Mouse (Mus musculus): ENCODE data around the gene Smim13. TPM values are rescaled to one million over a fixed set of nuclear protein-coding genes. Genes with fewer than 3 reads are reported as not detected.
"Not testable (repeated sequence)": the region's sequence is repeated elsewhere in the genome, so short reads cannot be mapped to it uniquely, and the experiment has no call there.

Smim13 gene
- 4.2 TPM for polyA plus RNA-seq (2012; fragmentation: generic; extraction: Trizol)
- long read RNA-seq, experiment 1, full-length matches to known transcripts = 3 of 6 reads
- long read RNA-seq, experiment 1, partial matches to known transcripts = 0 of 6 reads
- long read RNA-seq, experiment 1, other reads (novel, unspliced or antisense) = 3 of 6 reads
- long read RNA-seq, experiment 2, full-length matches to known transcripts = 15 of 18 reads
- long read RNA-seq, experiment 2, partial matches to known transcripts = 0 of 18 reads
- long read RNA-seq, experiment 2, other reads (novel, unspliced or antisense) = 3 of 18 reads

GRCm38 (mm10) chr13:41249538-41250317 lies at the start of gene Smim13:
TSS of gene Smim13 (plus strand) at chr13:41249844.
- H3K36me3 ChIP-seq (ENCODE audit: control insufficient read depth, insufficient read depth) = no peaks in the 10 kb centered on the region
- H3K79me2 ChIP-seq (ENCODE audit: control insufficient read depth, insufficient read depth) = no peaks in the 10 kb centered on the region
- H3ac ChIP-seq (ENCODE audit: control insufficient read depth, insufficient read length, low read depth) = peak within 1 kb of the TSS; percentile 94
- TF ChIP-seq MYOD1 (IDR thresholded peaks at IDR 0.05; ENCODE audit: control insufficient read depth, insufficient read length, low read depth) (peak; percentile 67), FOSL1 (IDR thresholded peaks at IDR 0.05; ENCODE audit: insufficient read depth, low read length, poor library complexity, severe bottlenecking) (no peak), USF1 (IDR thresholded peaks at IDR 0.05; ENCODE audit: low read depth) (no peak), CTCF (IDR thresholded peaks at IDR 0.05; ENCODE audit: control insufficient read depth, insufficient read depth, insufficient read length) (peak; percentile 82)
- H3K4me3 ChIP-seq (ENCODE audit: insufficient read depth, poor library complexity, severe bottlenecking) = peak within 1 kb of the TSS; percentile 53
- H3K27me3 ChIP-seq (ENCODE audit: control insufficient read depth, insufficient read depth, insufficient read length) = peaks cover 4% of the 10 kb centered on the region
- no peaks in the 10 kb centered on the region for H3K79me3 ChIP-seq (ENCODE audit: low read depth)

- no peak overlapping the region for H3ac ChIP-seq (ENCODE audit: control insufficient read depth, insufficient read length, low read depth)
- H3K4me3 ChIP-seq (ENCODE audit: insufficient read depth, poor library complexity, severe bottlenecking) = no peak overlapping the region
- no peak for TF ChIP-seq CTCF (IDR thresholded peaks at IDR 0.05; ENCODE audit: control insufficient read depth, insufficient read depth, insufficient read length)
- no peak for TF ChIP-seq MAX (IDR thresholded peaks at IDR 0.05)
- no peak for TF ChIP-seq USF1 (IDR thresholded peaks at IDR 0.05; ENCODE audit: low read depth)
- no peak for TF ChIP-seq FOSL1 (IDR thresholded peaks at IDR 0.05; ENCODE audit: insufficient read depth, low read length, poor library complexity, severe bottlenecking)
- no peaks in the 10 kb centered on the region for H3K79me2 ChIP-seq (ENCODE audit: control insufficient read depth, insufficient read depth)
- H3K36me3 ChIP-seq (ENCODE audit: control insufficient read depth, insufficient read depth) = no peaks in the 10 kb centered on the region
- no peaks in the 10 kb centered on the region for H3K79me3 ChIP-seq (ENCODE audit: low read depth)
- H3K27me3 ChIP-seq (ENCODE audit: control insufficient read depth, insufficient read depth, insufficient read length) = peaks cover 74% of the 10 kb centered on the region
Measured at GRCm38 (mm10) chr13:41200861-41201260, 48.8 kb upstream of the Smim13 start.

GRCm38 (mm10) chr13:41203289-41203688 lies 46.4 kb upstream of the Smim13 start:
- Histone ChIP-seq H3K79me2 (ENCODE audit: control insufficient read depth, insufficient read depth) (no peaks in the 10 kb centered on the region), H3K79me3 (ENCODE audit: low read depth) (no peaks in the 10 kb centered on the region), H3K27me3 (ENCODE audit: control insufficient read depth, insufficient read depth, insufficient read length) (peaks cover 73% of the 10 kb centered on the region), H3K36me3 (ENCODE audit: control insufficient read depth, insufficient read depth) (no peaks in the 10 kb centered on the region), H3ac (ENCODE audit: control insufficient read depth, insufficient read length, low read depth) (no peak overlapping the region), H3K4me3 (ENCODE audit: insufficient read depth, poor library complexity, severe bottlenecking) (no peak overlapping the region)
- TF ChIP-seq MYOD1 (IDR thresholded peaks at IDR 0.05; ENCODE audit: control insufficient read depth, insufficient read length, low read depth) (no peak), FOSL1 (IDR thresholded peaks at IDR 0.05; ENCODE audit: insufficient read depth, low read length, poor library complexity, severe bottlenecking) (no peak), CTCF (IDR thresholded peaks at IDR 0.05; ENCODE audit: control insufficient read depth, insufficient read depth, insufficient read length) (no peak), MYOG (IDR thresholded peaks at IDR 0.05; ENCODE audit: control insufficient read depth, extremely low read depth, insufficient read length) (no peak), CEBPB (IDR thresholded peaks at IDR 0.05; ENCODE audit: low read depth) (no peak), USF1 (IDR thresholded peaks at IDR 0.05; ENCODE audit: low read depth) (no peak), MAX (IDR thresholded peaks at IDR 0.05) (no peak)

GRCm38 (mm10) chr13:41203691-41204090 lies 46.0 kb upstream of the Smim13 start:
- H3K27me3 ChIP-seq (ENCODE audit: control insufficient read depth, insufficient read depth, insufficient read length) = peaks cover 73% of the 10 kb centered on the region
- TF ChIP-seq CTCF (IDR thresholded peaks at IDR 0.05; ENCODE audit: control insufficient read depth, insufficient read depth, insufficient read length) (no peak), MYOD1 (IDR thresholded peaks at IDR 0.05; ENCODE audit: control insufficient read depth, insufficient read length, low read depth) (no peak), USF1 (IDR thresholded peaks at IDR 0.05; ENCODE audit: low read depth) (no peak), FOSL1 (IDR thresholded peaks at IDR 0.05; ENCODE audit: insufficient read depth, low read length, poor library complexity, severe bottlenecking) (no peak), MAX (IDR thresholded peaks at IDR 0.05) (no peak), CEBPB (IDR thresholded peaks at IDR 0.05; ENCODE audit: low read depth) (no peak), MYOG (IDR thresholded peaks at IDR 0.05; ENCODE audit: control insufficient read depth, extremely low read depth, insufficient read length) (no peak)
- H3K36me3 ChIP-seq (ENCODE audit: control insufficient read depth, insufficient read depth) = no peaks in the 10 kb centered on the region
- no peak overlapping the region for H3ac ChIP-seq (ENCODE audit: control insufficient read depth, insufficient read length, low read depth)
- no peaks in the 10 kb centered on the region for H3K79me3 ChIP-seq (ENCODE audit: low read depth)
- H3K79me2 ChIP-seq (ENCODE audit: control insufficient read depth, insufficient read depth) = no peaks in the 10 kb centered on the region
- H3K4me3 ChIP-seq (ENCODE audit: insufficient read depth, poor library complexity, severe bottlenecking) = no peak overlapping the region

GRCm38 (mm10) chr13:41205568-41205967 lies 44.1 kb upstream of the Smim13 start:
- H3K36me3 ChIP-seq (ENCODE audit: control insufficient read depth, insufficient read depth); H3ac ChIP-seq (ENCODE audit: control insufficient read depth, insufficient read length, low read depth); H3K79me3 ChIP-seq (ENCODE audit: low read depth); H3K79me2 ChIP-seq (ENCODE audit: control insufficient read depth, insufficient read depth); H3K4me3 ChIP-seq (ENCODE audit: insufficient read depth, poor library complexity, severe bottlenecking): not testable (repeated sequence)
- peaks cover 64% of the 10 kb centered on the region for H3K27me3 ChIP-seq (ENCODE audit: control insufficient read depth, insufficient read depth, insufficient read length)

GRCm38 (mm10) chr13:41206241-41206640 lies 43.4 kb upstream of the Smim13 start:
- TF ChIP-seq CEBPB (IDR thresholded peaks at IDR 0.05; ENCODE audit: low read depth) (no peak), FOSL1 (IDR thresholded peaks at IDR 0.05; ENCODE audit: insufficient read depth, low read length, poor library complexity, severe bottlenecking) (no peak), MYOD1 (IDR thresholded peaks at IDR 0.05; ENCODE audit: control insufficient read depth, insufficient read length, low read depth) (no peak), USF1 (IDR thresholded peaks at IDR 0.05; ENCODE audit: low read depth) (no peak), MYOG (IDR thresholded peaks at IDR 0.05; ENCODE audit: control insufficient read depth, extremely low read depth, insufficient read length) (no peak), MAX (IDR thresholded peaks at IDR 0.05) (no peak), CTCF (IDR thresholded peaks at IDR 0.05; ENCODE audit: control insufficient read depth, insufficient read depth, insufficient read length) (no peak)
- no peaks in the 10 kb centered on the region for H3K36me3 ChIP-seq (ENCODE audit: control insufficient read depth, insufficient read depth)
- no peaks in the 10 kb centered on the region for H3K79me3 ChIP-seq (ENCODE audit: low read depth)
- no peak overlapping the region for H3ac ChIP-seq (ENCODE audit: control insufficient read depth, insufficient read length, low read depth)
- no peak overlapping the region for H3K4me3 ChIP-seq (ENCODE audit: insufficient read depth, poor library complexity, severe bottlenecking)
- H3K27me3 ChIP-seq (ENCODE audit: control insufficient read depth, insufficient read depth, insufficient read length) = peaks cover 60% of the 10 kb centered on the region
- no peaks in the 10 kb centered on the region for H3K79me2 ChIP-seq (ENCODE audit: control insufficient read depth, insufficient read depth)

All from C2C12 (cell line).